In the genomic region with DNA sequence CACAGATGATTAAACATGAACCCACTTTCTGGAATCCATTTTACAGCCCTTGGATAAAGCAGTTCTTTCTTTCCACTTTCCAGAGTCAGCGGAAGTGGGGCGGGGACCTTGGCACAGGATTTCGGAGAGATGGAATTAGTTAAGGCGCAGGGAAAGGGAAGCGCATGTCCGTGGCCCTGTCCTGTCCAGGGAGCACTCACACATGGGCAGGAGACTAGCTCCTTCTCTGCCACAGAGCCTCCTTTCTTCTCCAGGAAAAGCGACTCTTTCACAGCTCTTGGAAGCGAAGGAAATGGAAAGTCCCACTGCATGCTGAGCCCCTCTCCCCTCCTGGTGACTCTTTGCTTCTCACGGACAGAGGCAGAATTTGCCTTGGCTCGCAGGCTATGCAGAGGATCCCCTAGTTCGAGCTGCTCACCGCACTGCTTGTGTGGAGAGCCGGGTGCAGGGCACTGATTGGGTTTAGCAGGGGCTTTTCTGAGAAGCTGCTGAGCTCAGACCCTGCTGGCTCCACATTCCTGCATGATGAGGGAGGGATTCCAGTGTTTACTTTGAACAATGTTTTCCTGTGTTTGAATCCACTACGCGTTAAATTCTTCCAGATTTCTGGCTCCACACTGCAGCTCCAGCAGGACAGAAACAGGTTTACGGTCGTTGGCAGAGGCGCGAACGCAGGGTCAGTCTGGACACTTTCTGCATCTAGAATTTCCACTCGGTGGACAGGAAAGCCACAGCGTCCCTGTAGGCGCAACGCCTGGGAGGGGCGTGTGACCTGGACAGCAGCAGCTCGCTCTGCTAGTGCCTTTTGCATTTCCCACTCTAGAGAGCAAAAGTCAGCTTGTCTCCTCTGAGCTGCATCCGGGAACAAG, we compare ENCODE assay signal across 9 mouse cellular contexts. TPM values are rescaled to one million over a fixed set of nuclear protein-coding genes. Genes with fewer than 3 reads are reported as not detected.
DNase-seq lines count a peak whose midpoint lies in the region; ATAC-seq lines count a peak whose summit lies in the region.
"Had no signal": no experiment of that assay in that cellular context is flagged by ENCODE, and none has a peak within 500 bp of the region (broad histone marks: within the 10 kb centered on the region; RNA-seq: fewer than 3 reads in every experiment).

No protein-coding gene starts in this region.

- H3K4me1 ChIP-seq in intestine, embryonic 14.5 days (replicated peaks; ENCODE audit: control insufficient read depth, insufficient read depth, low read length), result peaks cover 14% of the 10 kb centered on the region
- H3K4me1 ChIP-seq in limb, embryonic 11.5 days (ENCODE audit: control insufficient read depth, insufficient read depth, low read length), result peaks cover 11% of the 10 kb centered on the region
- H3K4me1 ChIP-seq in midbrain, embryonic 16.5 days (ENCODE audit: control insufficient read depth, insufficient read depth, low read length), result peaks cover 7% of the 10 kb centered on the region; the same call in 1 of the 2 replicates

- peak overlapping the region; percentile 90 for H3K27ac ChIP-seq in intestine, embryonic 14.5 days (ENCODE audit: low read depth)
- H3K27ac ChIP-seq in limb, embryonic 11.5 days (replicated peaks; ENCODE audit: low read depth, low read length), result peak overlapping the region; percentile 93
- peak overlapping the region; percentile 64 for H3K27ac ChIP-seq in midbrain, embryonic 16.5 days (ENCODE audit: low read length)

- peak; percentile 87 for DNase-seq in R1 (ENCODE audit: low read depth, low spot score)
- peak; percentile 78 for DNase-seq in embryo, embryonic 9.5 days (ENCODE audit: extremely low spot score)
- DNase-seq in gastrocnemius, postnatal 36 days, result peak; percentile 61 to 71
- peak; percentile 80 for DNase-seq in intestine, embryonic 14.5 days (ENCODE audit: low spot score)
- DNase-seq in limb, embryonic 11.5 days (ENCODE audit: low spot score), result peak; percentile 75
- DNase-seq in yolk sac, embryonic 10.5 days (ENCODE audit: low spot score), result peak; percentile 72
- DNase-seq in c-Kit-positive CD71-positive TER-119-positive erythroid progenitor cells, embryonic 14.5 days (ENCODE audit: low spot score), result no peak

- H3K9ac ChIP-seq in intestine, embryonic 14.5 days (ENCODE audit: low read length), result peak overlapping the region; percentile 25
- H3K9ac ChIP-seq in limb, embryonic 11.5 days (ENCODE audit: low read length), result peak overlapping the region; percentile 28
- H3K9ac ChIP-seq in midbrain, embryonic 16.5 days (ENCODE audit: low read depth, low read length), result peak overlapping the region; percentile 44; the same call in 1 of the 2 replicates

- intact Hi-C loops in gastrocnemius, postnatal 36 days (cut with DNase I), result no loop called here

- H3K27me3 ChIP-seq in intestine, embryonic 14.5 days (replicated peaks; ENCODE audit: control insufficient read depth, insufficient read depth, low read length), result no peaks in the 10 kb centered on the region
- no peaks in the 10 kb centered on the region for H3K27me3 ChIP-seq in limb, embryonic 11.5 days (ENCODE audit: control insufficient read depth, insufficient read depth, low read length)
- no peaks in the 10 kb centered on the region for H3K27me3 ChIP-seq in midbrain, embryonic 16.5 days (ENCODE audit: control insufficient read depth, insufficient read depth, low read depth, low read length)

- peak overlapping the region; percentile 52 for H3K4me2 ChIP-seq in intestine, embryonic 14.5 days (ENCODE audit: low read length)
- H3K4me2 ChIP-seq in limb, embryonic 11.5 days (ENCODE audit: low read depth, severe bottlenecking), result peak overlapping the region; percentile 43
- peak overlapping the region; percentile 51 for H3K4me2 ChIP-seq in midbrain, embryonic 16.5 days (ENCODE audit: low read length)

- H3K4me3 ChIP-seq in intestine, embryonic 14.5 days (ENCODE audit: low read depth, low read length), result peak overlapping the region; percentile 8
- peak overlapping the region; percentile 11 for H3K4me3 ChIP-seq in limb, embryonic 11.5 days (ENCODE audit: low read depth, low read length)
- peak overlapping the region; percentile 17; the same call in 1 of the 2 replicates for H3K4me3 ChIP-seq in midbrain, embryonic 16.5 days (ENCODE audit: low read depth, low read length)

- H3K36me3 ChIP-seq in intestine, embryonic 14.5 days (ENCODE audit: control insufficient read depth, insufficient read depth, low read length), result no peaks in the 10 kb centered on the region
- no peaks in the 10 kb centered on the region for H3K36me3 ChIP-seq in limb, embryonic 11.5 days (ENCODE audit: control insufficient read depth, insufficient read depth, low read length)
- no peaks in the 10 kb centered on the region for H3K36me3 ChIP-seq in midbrain, embryonic 16.5 days (ENCODE audit: control insufficient read depth, insufficient read depth, low read length)

- H3K9me3 ChIP-seq in intestine, embryonic 14.5 days (ENCODE audit: control insufficient read depth, low read length), result no peaks in the 10 kb centered on the region
- no peaks in the 10 kb centered on the region for H3K9me3 ChIP-seq in limb, embryonic 11.5 days (ENCODE audit: control insufficient read depth, low read length)
- H3K9me3 ChIP-seq in midbrain, embryonic 16.5 days (replicated peaks; ENCODE audit: control insufficient read depth, low read length, poor library complexity, severe bottlenecking), result no peaks in the 10 kb centered on the region

- ATAC-seq in intestine, embryonic 14.5 days (replicated peaks; ENCODE audit: low FRiP score, low TSS enrichment, low read depth), result peak; percentile 86
- peak; percentile 83 for ATAC-seq in limb, embryonic 11.5 days (ENCODE audit: insufficient number of reproducible peaks, low FRiP score, low TSS enrichment, low read depth)
- peak; percentile 82 for ATAC-seq in midbrain, embryonic 16.5 days

- 3% methylated on average over 27 of the region's 27 CpGs for WGBS in intestine, embryonic 14.5 days
- 4% methylated on average over 27 of the region's 27 CpGs for WGBS in limb, embryonic 11.5 days
- WGBS in midbrain, embryonic 16.5 days, result 4% methylated on average over 27 of the region's 27 CpGs

RNA-seq across cellular contexts. Expression of a gene that starts 16.0 kb away (rescaled TPM):
- total RNA-seq in gastrocnemius, postnatal 36 days (2021), result not detected
- polyA plus RNA-seq in intestine, embryonic 14.5 days (2014; fragmentation: Nextera tagmentation; extraction: Ambion mirVana), result 0.35 TPM in 1 of 2 replicates, not detected in the other
- polyA plus RNA-seq in limb, embryonic 11.5 days (2014; fragmentation: Nextera tagmentation; extraction: Ambion mirVana), result 0.29 TPM in 1 of 2 replicates, not detected in the other
- polyA plus RNA-seq in midbrain, embryonic 16.5 days (2015; fragmentation: Nextera tagmentation; extraction: Ambion mirVana), result not detected in 2 replicates
- total RNA-seq: common myeloid progenitor, adult 5-6 weeks had no signal
